Mouse (Mus musculus) E14TG2a.4 (cell line): Measurements from ENCODE around the gene Capza1.

ENCODE experiments used
- CTCF ChIP-seq: conservative IDR thresholded peaks from 2 replicates; pipeline ENCODE4 v1.5.1; 2014; ENCODE audit warnings: low read length
- NANOG ChIP-seq: IDR thresholded peaks from 2 replicates; pipeline ENCODE4 v1.6.1; 2014; ENCODE audit warnings: borderline replicate concordance, low read length, mixed read lengths
- POU5F1 ChIP-seq: IDR thresholded peaks from 2 replicates; pipeline ENCODE4 v1.6.1; 2014; ENCODE audit warnings: low read length, borderline replicate concordance

GRCm38 (mm10) chr3:104864651-104865340 lies 491 bp upstream of the Capza1 start:
- TF ChIP-seq CTCF (no peak), POU5F1 (no peak), NANOG (no peak)
